Mouse (Mus musculus): ENCODE data around the gene Pde10a. TPM values are rescaled to one million over a fixed set of nuclear protein-coding genes. Genes with fewer than 3 reads are reported as not detected.

Gene Pde10a
- polyA plus RNA-seq, 1 experiment, result 0.34 TPM

GRCm38 (mm10) chr17:8843941-8844340 lies 318.8 kb downstream of the Pde10a start:
- H3K4me3 ChIP-seq, result no peak overlapping the region
- H3K27me3 ChIP-seq (ENCODE audit: control insufficient read depth, insufficient read depth, insufficient read length), result peaks cover 5% of the 10 kb centered on the region
- H3K36me3 ChIP-seq (ENCODE audit: control insufficient read depth, insufficient read depth), result no peaks in the 10 kb centered on the region
- H3K79me2 ChIP-seq (ENCODE audit: control insufficient read depth, insufficient read depth), result no peaks in the 10 kb centered on the region
- H3K4me2 ChIP-seq (ENCODE audit: low read depth), result no peak overlapping the region
- TF ChIP-seq REST (IDR thresholded peaks at IDR 0.05; ENCODE audit: insufficient read depth, insufficient read length), result no peak
- TF ChIP-seq SRF (IDR thresholded peaks at IDR 0.05; ENCODE audit: control insufficient read depth, insufficient read length, low read depth), result no peak
- TF ChIP-seq POLR2AphosphoS2 (IDR thresholded peaks at IDR 0.05; ENCODE audit: insufficient read length, low read depth), result no peak
- TF ChIP-seq MAX (IDR thresholded peaks at IDR 0.05; ENCODE audit: low read depth), result no peak
- no peak for TF ChIP-seq MYOG (IDR thresholded peaks at IDR 0.05; ENCODE audit: control insufficient read depth in 1 of 3, insufficient read depth in 1 of 3, insufficient read length in 2 of 3, low read depth in 2 of 3)
- TF ChIP-seq USF1 (IDR thresholded peaks at IDR 0.05; ENCODE audit: low read depth), result no peak
- no peak for TF ChIP-seq TCF3 (IDR thresholded peaks at IDR 0.05; ENCODE audit: insufficient read length, low read depth)
- no peak for TF ChIP-seq MYOD1 (IDR thresholded peaks at IDR 0.05; ENCODE audit: control insufficient read depth in 1 of 3, insufficient read length in 2 of 3, low read depth in 2 of 3)
- no peak overlapping the region for H3ac ChIP-seq (ENCODE audit: control insufficient read depth, insufficient read length)

GRCm38 (mm10) chr17:8846506-8846905 lies 321.3 kb downstream of the Pde10a start:
- Histone ChIP-seq H3K27me3 (ENCODE audit: control insufficient read depth, insufficient read depth, insufficient read length) (no peaks in the 10 kb centered on the region), H3K4me3 (no peak overlapping the region), H3ac (ENCODE audit: control insufficient read depth, insufficient read length) (no peak overlapping the region), H3K36me3 (ENCODE audit: control insufficient read depth, insufficient read depth) (no peaks in the 10 kb centered on the region), H3K4me2 (ENCODE audit: low read depth) (no peak overlapping the region), H3K79me2 (ENCODE audit: control insufficient read depth, insufficient read depth) (no peaks in the 10 kb centered on the region)
- TF ChIP-seq E2F4 (IDR thresholded peaks at IDR 0.05; ENCODE audit: insufficient read depth) (no peak), MYOD1 (IDR thresholded peaks at IDR 0.05; ENCODE audit: control insufficient read depth in 1 of 3, insufficient read length in 2 of 3, low read depth in 2 of 3) (no peak), CEBPB (IDR thresholded peaks at IDR 0.05; ENCODE audit: insufficient read depth, poor library complexity, severe bottlenecking) (no peak), TCF12 (IDR thresholded peaks at IDR 0.05; ENCODE audit: insufficient read depth, poor library complexity, severe bottlenecking) (no peak), TCF3 (IDR thresholded peaks at IDR 0.05; ENCODE audit: insufficient read length, low read depth) (no peak), MYOG (IDR thresholded peaks at IDR 0.05; ENCODE audit: control insufficient read depth in 1 of 3, insufficient read depth in 1 of 3, insufficient read length in 2 of 3, low read depth in 2 of 3) (no peak), POLR2AphosphoS2 (IDR thresholded peaks at IDR 0.05; ENCODE audit: insufficient read length, low read depth) (no peak), MAX (IDR thresholded peaks at IDR 0.05; ENCODE audit: low read depth) (no peak), USF1 (IDR thresholded peaks at IDR 0.05; ENCODE audit: low read depth) (no peak), SRF (IDR thresholded peaks at IDR 0.05; ENCODE audit: control insufficient read depth, insufficient read length, low read depth) (no peak), REST (IDR thresholded peaks at IDR 0.05; ENCODE audit: insufficient read depth, insufficient read length) (no peak), POLR2A (IDR thresholded peaks at IDR 0.05; ENCODE audit: insufficient read length, low read depth) (no peak)

GRCm38 (mm10) chr17:8847558-8847957 lies 322.4 kb downstream of the Pde10a start:
- no peak overlapping the region for H3ac ChIP-seq (ENCODE audit: control insufficient read depth, insufficient read length)
- no peaks in the 10 kb centered on the region for H3K27me3 ChIP-seq (ENCODE audit: control insufficient read depth, insufficient read depth, insufficient read length)
- H3K79me2 ChIP-seq (ENCODE audit: control insufficient read depth, insufficient read depth), result no peaks in the 10 kb centered on the region
- H3K4me3 ChIP-seq, result no peak overlapping the region
- TF ChIP-seq MAX (IDR thresholded peaks at IDR 0.05; ENCODE audit: low read depth) (no peak), TCF12 (IDR thresholded peaks at IDR 0.05; ENCODE audit: insufficient read depth, poor library complexity, severe bottlenecking) (no peak), SRF (IDR thresholded peaks at IDR 0.05; ENCODE audit: control insufficient read depth, insufficient read length, low read depth) (no peak), MYOD1 (IDR thresholded peaks at IDR 0.05; ENCODE audit: control insufficient read depth in 1 of 3, insufficient read length in 2 of 3, low read depth in 2 of 3) (no peak), POLR2A (IDR thresholded peaks at IDR 0.05; ENCODE audit: insufficient read length, low read depth) (no peak), REST (IDR thresholded peaks at IDR 0.05; ENCODE audit: insufficient read depth, insufficient read length) (no peak), CEBPB (IDR thresholded peaks at IDR 0.05; ENCODE audit: insufficient read depth, poor library complexity, severe bottlenecking) (no peak), MYOG (IDR thresholded peaks at IDR 0.05; ENCODE audit: control insufficient read depth in 1 of 3, insufficient read depth in 1 of 3, insufficient read length in 2 of 3, low read depth in 2 of 3) (no peak), USF1 (IDR thresholded peaks at IDR 0.05; ENCODE audit: low read depth) (no peak), TCF3 (IDR thresholded peaks at IDR 0.05; ENCODE audit: insufficient read length, low read depth) (no peak), E2F4 (IDR thresholded peaks at IDR 0.05; ENCODE audit: insufficient read depth) (no peak), POLR2AphosphoS2 (IDR thresholded peaks at IDR 0.05; ENCODE audit: insufficient read length, low read depth) (no peak)
- no peaks in the 10 kb centered on the region for H3K36me3 ChIP-seq (ENCODE audit: control insufficient read depth, insufficient read depth)
- no peak overlapping the region for H3K4me2 ChIP-seq (ENCODE audit: low read depth)

- no peak overlapping the region for H3ac ChIP-seq (ENCODE audit: control insufficient read depth, insufficient read length)
- no peak overlapping the region for H3K4me3 ChIP-seq
- H3K4me2 ChIP-seq (ENCODE audit: low read depth), result no peak overlapping the region
- H3K36me3 ChIP-seq (ENCODE audit: control insufficient read depth, insufficient read depth), result no peaks in the 10 kb centered on the region
- no peak for TF ChIP-seq MAX (IDR thresholded peaks at IDR 0.05; ENCODE audit: low read depth)
- no peak for TF ChIP-seq POLR2AphosphoS2 (IDR thresholded peaks at IDR 0.05; ENCODE audit: insufficient read length, low read depth)
- TF ChIP-seq MYOG (IDR thresholded peaks at IDR 0.05; ENCODE audit: control insufficient read depth in 1 of 3, insufficient read depth in 1 of 3, insufficient read length in 2 of 3, low read depth in 2 of 3), result no peak
- TF ChIP-seq POLR2A (IDR thresholded peaks at IDR 0.05; ENCODE audit: insufficient read length, low read depth), result no peak
- TF ChIP-seq CEBPB (IDR thresholded peaks at IDR 0.05; ENCODE audit: insufficient read depth, poor library complexity, severe bottlenecking), result no peak
- no peak for TF ChIP-seq TCF12 (IDR thresholded peaks at IDR 0.05; ENCODE audit: insufficient read depth, poor library complexity, severe bottlenecking)
- H3K27me3 ChIP-seq (ENCODE audit: control insufficient read depth, insufficient read depth, insufficient read length), result no peaks in the 10 kb centered on the region
- no peaks in the 10 kb centered on the region for H3K79me2 ChIP-seq (ENCODE audit: control insufficient read depth, insufficient read depth)
Measured at GRCm38 (mm10) chr17:8851846-8852245, 326.7 kb downstream of the Pde10a start.

Measured in myocyte (in vitro differentiated cells).